Mouse (Mus musculus): Measurements from ENCODE around the gene Guca2b. TPM values are rescaled to one million over a fixed set of nuclear protein-coding genes. Genes with fewer than 3 reads are reported as not detected.

Guca2b gene
- polyA plus RNA-seq, 1 experiment from 2014 or later, result not detected

- no peak overlapping the region; the same call in 1 of the 2 replicates for H3K9ac ChIP-seq
These were observed 31.4 kb downstream of the Guca2b start for GRCm38 (mm10) chr4:119627317-119627716.

GRCm38 (mm10) chr4:119626876-119627275, 31.9 kb downstream of the Guca2b start:
- Histone ChIP-seq H3K9me3 (no peaks in the 10 kb centered on the region), H3K36me3 (peaks cover 56% of the 10 kb centered on the region), H3K27ac (0 out of 2 replicates have a peak overlapping the region, but pooled peaks have one; percentile 67), H3K4me3 (no peak overlapping the region), H3K27me3 (no peaks in the 10 kb centered on the region), H3K4me1 (replicated peaks) (peaks cover 18% of the 10 kb centered on the region), H3K9ac (no peak overlapping the region), H3K4me2 (no peak overlapping the region)
- 85% methylated on average over 3 of the region's 3 CpGs for WGBS
- ATAC-seq (ENCODE audit: low FRiP score), result no peak

More at GRCm38 (mm10) chr4:119627317-119627716, 31.4 kb downstream of the Guca2b start:
- ATAC-seq (ENCODE audit: low FRiP score), result no peak
- no peak overlapping the region for H3K4me3 ChIP-seq
- no peak overlapping the region for H3K4me2 ChIP-seq
- WGBS, result 74% methylated on average over 4 of the region's 4 CpGs
- H3K36me3 ChIP-seq, result peaks cover 56% of the 10 kb centered on the region
- peaks cover 21% of the 10 kb centered on the region for H3K4me1 ChIP-seq (replicated peaks)
- no peaks in the 10 kb centered on the region for H3K9me3 ChIP-seq
- peak overlapping the region; percentile 67 for H3K27ac ChIP-seq
- no peaks in the 10 kb centered on the region for H3K27me3 ChIP-seq

- H3K4me2 ChIP-seq, result no peak overlapping the region
- H3K36me3 ChIP-seq, result peaks cover 56% of the 10 kb centered on the region
- no peak overlapping the region for H3K27ac ChIP-seq
- H3K4me3 ChIP-seq, result no peak overlapping the region
- WGBS, result 50% methylated on average over 7 of the region's 7 CpGs
- H3K27me3 ChIP-seq, result no peaks in the 10 kb centered on the region
- H3K9ac ChIP-seq, result no peak overlapping the region
- peaks cover 12% of the 10 kb centered on the region for H3K4me1 ChIP-seq (replicated peaks)
- ATAC-seq (ENCODE audit: low FRiP score), result no peak
- no peaks in the 10 kb centered on the region for H3K9me3 ChIP-seq
These were observed 32.6 kb downstream of the Guca2b start for GRCm38 (mm10) chr4:119626081-119626645.

DNA sequence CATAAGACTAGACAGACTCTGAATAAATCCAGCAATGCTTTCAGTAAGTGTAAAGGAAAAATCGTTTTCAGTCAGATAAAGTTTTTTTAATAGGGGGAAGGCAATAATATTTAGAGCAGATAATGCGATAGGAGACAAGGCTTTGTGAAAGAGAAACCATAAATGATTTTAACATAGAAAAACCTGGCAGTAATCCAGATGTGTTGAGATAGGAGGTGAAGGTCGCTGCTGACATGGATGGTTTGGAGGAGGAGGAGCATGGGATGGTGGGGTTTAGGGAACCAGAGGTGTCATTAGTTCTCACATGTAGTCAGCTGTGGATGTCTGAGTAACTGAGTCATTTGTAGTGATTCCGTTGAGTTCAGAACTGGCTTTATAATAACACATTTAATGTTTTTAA, 44.0 kb downstream of the Guca2b start:
- Histone ChIP-seq H3K4me3 (no peak overlapping the region), H3K36me3 (peaks cover 3% of the 10 kb centered on the region), H3K4me1 (replicated peaks) (peaks cover 8% of the 10 kb centered on the region; the same call in 1 of the 2 replicates), H3K9ac (no peak overlapping the region), H3K4me2 (no peak overlapping the region), H3K27ac (0 out of 2 replicates have a peak overlapping the region, but pooled peaks have one; percentile 58), H3K27me3 (no peaks in the 10 kb centered on the region), H3K9me3 (no peaks in the 10 kb centered on the region)
- WGBS, result 88% methylated on average over 4 of the region's 4 CpGs
- ATAC-seq (ENCODE audit: low FRiP score), result no peak

DNA sequence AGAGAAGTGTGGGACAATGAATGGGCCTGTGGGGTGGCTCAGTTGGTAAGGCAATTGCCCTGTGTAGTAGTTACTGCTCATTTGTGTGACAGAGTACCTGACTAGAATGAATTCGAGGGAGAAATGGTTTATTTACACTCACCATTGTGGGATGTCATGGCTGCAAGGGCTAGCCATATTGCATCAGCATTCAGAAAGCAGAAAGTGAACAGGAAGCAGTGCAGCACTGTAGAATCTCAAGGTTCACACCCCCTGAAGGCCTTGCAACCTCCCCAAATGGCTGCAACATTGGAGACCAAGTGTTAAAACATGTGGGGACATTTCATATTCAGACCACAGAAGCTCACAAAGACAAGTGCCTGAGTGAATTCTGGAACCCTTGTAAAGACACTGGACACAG, 44.7 kb downstream of the Guca2b start:
- Histone ChIP-seq H3K27me3 (no peaks in the 10 kb centered on the region), H3K9me3 (no peaks in the 10 kb centered on the region), H3K4me3 (no peak overlapping the region), H3K36me3 (no peaks in the 10 kb centered on the region), H3K27ac (peak overlapping the region; percentile 58; the same call in 1 of the 2 replicates), H3K4me1 (replicated peaks) (peaks cover 8% of the 10 kb centered on the region; the same call in 1 of the 2 replicates), H3K4me2 (no peak overlapping the region), H3K9ac (no peak overlapping the region)
- ATAC-seq (ENCODE audit: low FRiP score), result no peak
- whole genome bisulfite sequencing, result 52% methylated on average over 1 of the region's 1 CpGs

DNA sequence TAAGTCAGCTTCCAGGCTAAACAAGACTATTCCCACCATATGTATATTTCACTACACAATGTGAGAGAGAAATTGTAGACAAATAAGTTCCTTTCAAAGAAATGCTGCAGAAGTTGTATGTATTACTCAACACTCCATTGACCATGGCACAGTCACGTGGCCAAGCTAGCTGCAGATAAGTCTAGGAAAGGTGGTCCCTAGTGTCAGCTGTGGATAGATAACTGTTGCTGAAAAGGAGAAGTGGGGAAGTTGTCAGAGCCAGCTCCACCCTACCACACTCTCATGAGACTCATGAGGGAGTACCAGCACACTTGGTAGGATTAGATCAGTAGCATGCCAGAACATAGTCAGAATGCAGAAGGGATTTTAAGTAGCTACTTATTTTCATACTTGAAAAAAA, 49.3 kb downstream of the Guca2b start:
- no peak overlapping the region for H3K4me2 ChIP-seq
- H3K27ac ChIP-seq, result no peak overlapping the region
- H3K4me1 ChIP-seq (replicated peaks), result peaks cover 8% of the 10 kb centered on the region; the same call in 1 of the 2 replicates
- H3K4me3 ChIP-seq, result no peak overlapping the region
- H3K9me3 ChIP-seq, result no peaks in the 10 kb centered on the region
- no peaks in the 10 kb centered on the region for H3K27me3 ChIP-seq
- no peak for ATAC-seq (ENCODE audit: low FRiP score)
- 95% methylated on average over 1 of the region's 1 CpGs for WGBS
- H3K9ac ChIP-seq, result no peak overlapping the region
- peaks cover 14% of the 10 kb centered on the region for H3K36me3 ChIP-seq

Other genes with a start within 250 kb of the Guca2b start
- gene Ccdc30, start 243.4 kb downstream of the Guca2b start, polyA plus RNA-seq (2015; fragmentation: Nextera tagmentation; extraction: Ambion mirVana), result 18.4 and 20.2 TPM in 2 replicates
- 21.5 and 21.8 TPM in 2 replicates for gene Ppcs, start 236.5 kb downstream of the Guca2b start, polyA plus RNA-seq (2015; fragmentation: Nextera tagmentation; extraction: Ambion mirVana)
- gene Zmynd12, start 236.1 kb downstream of the Guca2b start, polyA plus RNA-seq (2015; fragmentation: Nextera tagmentation; extraction: Ambion mirVana), result 0.40 and 0.44 TPM in 2 replicates
- 19.9 and 21.0 TPM in 2 replicates for gene Rimkla, start 166.3 kb downstream of the Guca2b start, polyA plus RNA-seq (2015; fragmentation: Nextera tagmentation; extraction: Ambion mirVana)
- 25.4 and 26.7 TPM in 2 replicates for gene Foxj3, start 122.0 kb downstream of the Guca2b start, polyA plus RNA-seq (2015; fragmentation: Nextera tagmentation; extraction: Ambion mirVana)
- 5.5 and 8.0 TPM in 2 replicates for gene Frg2f1, start 119.4 kb downstream of the Guca2b start, polyA plus RNA-seq (2015; fragmentation: Nextera tagmentation; extraction: Ambion mirVana)
- not detected in 2 replicates for gene Guca2a, start 21.2 kb downstream of the Guca2b start, polyA plus RNA-seq (2015; fragmentation: Nextera tagmentation; extraction: Ambion mirVana)
- gene Hivep3, start 74.8 kb upstream of the Guca2b start, polyA plus RNA-seq (2015; fragmentation: Nextera tagmentation; extraction: Ambion mirVana), result 9.1 and 12.8 TPM in 2 replicates

All from hindbrain, embryonic 13.5 days (tissue).